Mouse (Mus musculus): Measurements from ENCODE around the gene Ccnq.
"Not testable (repeated sequence)": the region's sequence is repeated elsewhere in the genome, so short reads cannot be mapped to it uniquely, and the experiment has no call there.

The Ccnq gene

GRCm38 (mm10) chr11:78762201-78762600, 10.7 kb upstream of the Ccnq start:
- DNase-seq (ENCODE audit: low read depth, low spot score): no peak

- no peak for DNase-seq (ENCODE audit: low read depth, low spot score)
These were observed 9.6 kb upstream of the Ccnq start for GRCm38 (mm10) chr11:78761086-78761485.

DNA sequence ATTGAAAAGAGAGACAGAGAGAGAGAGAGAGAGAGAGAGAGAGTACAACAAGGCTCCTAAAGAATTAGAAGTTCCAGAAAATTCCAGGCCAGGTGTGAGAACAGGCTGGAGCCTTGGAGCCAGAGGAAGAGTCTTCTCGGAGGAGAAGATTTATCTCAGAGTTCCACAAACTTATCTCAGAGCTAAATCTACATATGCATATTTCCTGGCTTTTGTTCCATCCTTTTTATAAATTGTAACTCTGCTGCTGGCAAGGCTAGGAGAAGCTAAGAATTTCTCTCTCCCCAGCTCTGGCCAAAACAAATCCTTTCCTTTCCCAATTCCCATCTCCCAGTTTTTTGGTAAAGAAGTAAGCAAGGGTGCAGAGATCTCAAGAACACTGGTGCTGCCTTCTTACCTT, 3.8 kb upstream of the Ccnq start:
- no peak for DNase-seq (ENCODE audit: low read depth, low spot score)

- DNase-seq (ENCODE audit: low read depth, low spot score): not testable (repeated sequence)
These were observed 2.6 kb upstream of the Ccnq start for GRCm38 (mm10) chr11:78754177-78754576.

DNA sequence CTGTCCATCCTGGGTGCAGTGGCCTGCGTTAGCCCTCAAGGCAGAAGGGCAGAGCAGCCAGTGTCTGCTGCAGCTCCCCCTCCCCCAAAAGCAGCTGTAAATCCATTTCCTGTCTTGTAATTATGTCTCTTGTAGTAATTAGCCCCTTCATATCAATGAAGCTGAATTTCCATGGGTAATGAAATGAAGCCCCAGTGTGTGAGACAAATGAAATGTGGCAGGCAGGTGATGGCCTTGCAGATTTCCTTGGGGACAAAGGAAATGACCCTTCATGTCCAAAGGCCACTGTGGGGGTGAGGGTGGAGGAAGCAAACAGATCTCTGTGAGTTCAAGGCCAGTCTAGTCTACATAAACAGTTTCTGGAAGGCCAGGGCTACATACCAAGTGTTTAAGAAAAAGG, 1.7 kb upstream of the Ccnq start:
- DNase-seq (ENCODE audit: low read depth, low spot score): no peak

DNA sequence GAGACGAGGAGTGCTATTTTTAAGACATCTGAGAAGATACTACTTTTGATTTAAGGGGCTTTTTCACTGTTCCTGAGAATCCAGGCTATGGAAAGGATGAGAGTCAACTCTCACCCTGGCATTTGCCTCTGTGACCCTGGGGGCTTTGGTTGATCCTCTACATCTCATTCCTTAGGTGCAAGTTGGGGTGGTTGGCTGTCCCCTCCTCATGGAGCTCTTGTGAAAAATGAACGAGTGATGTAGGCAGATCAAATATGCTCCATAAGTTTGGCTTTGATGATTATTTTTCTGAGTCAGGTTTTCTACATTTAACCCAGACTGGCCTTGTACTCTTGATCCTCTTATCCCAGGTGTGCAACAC, 294 bp upstream of the Ccnq start:
- no peak for DNase-seq (ENCODE audit: low read depth, low spot score)

DNA sequence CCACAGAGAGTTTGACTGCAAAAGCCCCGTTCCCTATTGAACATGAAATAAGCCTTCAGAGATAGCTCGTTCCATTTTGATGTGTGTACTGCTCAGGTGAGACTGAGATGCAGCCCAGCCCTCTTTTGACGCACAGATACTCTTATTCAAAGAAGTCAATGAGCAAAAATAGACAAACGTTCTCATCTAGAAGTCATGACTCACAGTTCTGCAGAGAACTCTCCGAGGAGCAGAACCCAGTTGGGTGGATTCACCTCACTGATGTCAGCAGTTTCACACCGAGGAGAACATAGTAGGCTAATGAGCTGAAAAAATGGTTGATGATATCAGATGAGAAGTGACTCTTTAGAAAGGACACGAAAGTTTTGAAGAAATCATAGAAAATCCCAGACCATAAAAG, 5.3 kb downstream of the Ccnq start:
- no peak for DNase-seq (ENCODE audit: low read depth, low spot score)

DNA sequence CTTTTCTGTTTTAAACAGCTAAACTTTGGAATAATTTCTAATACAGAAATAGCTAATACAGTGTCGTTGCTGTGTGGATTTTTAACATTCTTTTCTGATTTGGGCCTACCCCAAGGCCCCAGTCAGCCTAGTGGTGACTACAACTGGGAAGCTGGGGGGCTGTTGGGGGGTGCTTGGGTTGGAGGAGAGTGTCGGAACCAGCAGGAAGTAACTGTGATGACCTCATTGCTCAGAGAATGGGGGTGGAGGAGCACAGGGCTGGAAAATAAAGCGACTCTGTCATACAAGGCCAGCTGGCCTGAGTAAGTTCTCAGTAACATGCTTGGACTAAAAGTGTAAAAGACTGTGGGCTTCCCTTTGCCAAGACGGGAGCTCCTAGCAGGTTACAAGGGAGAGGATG, 6.1 kb downstream of the Ccnq start:
- DNase-seq (ENCODE audit: low read depth, low spot score): no peak

GRCm38 (mm10) chr11:78742461-78742860, 9.1 kb downstream of the Ccnq start:
- DNase-seq (ENCODE audit: low read depth, low spot score): no peak

DNA sequence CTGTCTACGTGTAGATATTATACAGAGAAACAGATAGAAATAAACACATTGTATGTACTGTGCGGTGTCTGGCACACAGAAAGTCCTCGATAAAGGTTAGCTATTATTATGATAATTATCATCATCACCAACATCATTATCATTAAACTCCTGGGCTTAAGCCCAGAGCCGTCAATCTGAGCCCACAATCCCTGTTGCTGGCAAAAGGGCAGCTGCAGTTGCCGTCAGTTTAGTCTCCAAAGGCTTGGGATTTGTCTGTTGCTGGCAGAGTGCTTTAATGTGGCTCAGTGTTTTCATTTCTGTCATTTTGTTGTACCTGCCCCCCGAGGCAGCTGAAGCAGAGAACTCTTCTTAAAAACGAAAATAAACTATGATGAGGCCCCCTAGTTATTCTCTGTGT, 9.6 kb downstream of the Ccnq start:
- DNase-seq (ENCODE audit: low read depth, low spot score): no peak

GRCm38 (mm10) chr11:78739361-78739760, 12.2 kb downstream of the Ccnq start:
- no peak for DNase-seq (ENCODE audit: low read depth, low spot score)

DNA sequence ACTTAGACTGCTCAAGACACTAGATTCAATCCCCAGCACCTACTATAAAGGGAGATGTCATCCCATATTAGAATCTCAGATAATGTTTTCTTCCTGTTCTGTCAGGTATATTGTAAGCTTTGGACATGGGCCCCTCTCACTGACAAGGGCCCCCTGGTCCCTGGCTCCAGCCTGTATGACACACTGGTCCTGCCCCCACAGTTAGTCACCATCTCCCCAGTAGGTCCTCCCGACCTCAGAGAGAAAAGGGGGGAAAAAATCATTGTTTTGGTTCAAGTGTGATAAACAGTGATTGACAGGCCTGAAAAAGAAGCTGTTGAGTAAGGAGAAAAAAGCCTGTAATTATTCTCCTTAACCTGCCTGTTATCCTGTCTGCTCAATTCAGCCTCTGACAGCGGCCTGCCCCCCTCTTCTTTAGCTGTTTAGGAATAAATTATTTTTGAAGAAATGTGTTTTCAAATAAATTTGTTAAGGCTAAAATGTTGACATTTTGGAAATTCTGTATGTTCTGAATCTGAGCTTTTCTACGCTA, 14.6 kb downstream of the Ccnq start:
- DNase-seq (ENCODE audit: low read depth, low spot score): no peak

DNA sequence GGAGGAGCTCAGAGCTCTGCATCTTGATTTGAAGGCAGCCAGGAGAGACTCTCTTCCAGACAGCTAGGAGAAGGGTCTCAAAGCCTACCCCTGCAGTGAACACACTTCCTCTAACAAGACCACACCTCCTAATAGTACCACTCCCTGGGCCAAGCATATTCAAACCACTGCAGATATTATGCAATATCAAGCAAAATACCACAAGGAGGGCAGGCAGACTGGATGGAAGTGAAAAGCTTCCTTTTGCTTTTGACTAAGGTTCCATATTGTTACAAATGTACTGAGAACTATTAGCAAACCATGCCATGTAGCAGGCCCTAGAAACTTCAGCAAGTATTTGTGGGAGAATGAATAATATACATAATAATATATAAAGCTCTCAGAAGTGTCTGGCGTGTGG, 16.4 kb downstream of the Ccnq start:
- no peak for DNase-seq (ENCODE audit: low read depth, low spot score)

DNA sequence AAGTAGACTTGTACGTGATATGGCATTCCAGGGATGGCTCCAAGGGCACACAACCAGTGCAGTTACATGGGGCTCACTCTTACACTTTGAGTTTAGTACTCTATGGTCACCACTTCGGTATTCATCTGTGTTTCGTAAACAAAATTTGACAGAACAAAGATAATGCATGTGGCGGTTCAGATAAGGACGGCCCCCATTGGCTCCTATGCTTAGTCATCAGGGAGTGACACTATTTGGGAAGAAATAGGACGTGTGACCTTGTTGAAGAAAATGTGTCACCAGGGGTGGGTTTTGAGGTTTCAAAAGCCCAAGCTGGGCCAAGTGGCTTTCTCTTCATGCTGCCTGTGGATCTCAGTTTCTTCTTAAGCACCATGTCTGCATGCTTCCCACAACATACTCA, 18.9 kb downstream of the Ccnq start:
- no peak for DNase-seq (ENCODE audit: low read depth, low spot score)

- peak; percentile 37 for DNase-seq (ENCODE audit: low read depth, low spot score)
These were observed 20.6 kb downstream of the Ccnq start for GRCm38 (mm10) chr11:78730902-78731301.

DNA sequence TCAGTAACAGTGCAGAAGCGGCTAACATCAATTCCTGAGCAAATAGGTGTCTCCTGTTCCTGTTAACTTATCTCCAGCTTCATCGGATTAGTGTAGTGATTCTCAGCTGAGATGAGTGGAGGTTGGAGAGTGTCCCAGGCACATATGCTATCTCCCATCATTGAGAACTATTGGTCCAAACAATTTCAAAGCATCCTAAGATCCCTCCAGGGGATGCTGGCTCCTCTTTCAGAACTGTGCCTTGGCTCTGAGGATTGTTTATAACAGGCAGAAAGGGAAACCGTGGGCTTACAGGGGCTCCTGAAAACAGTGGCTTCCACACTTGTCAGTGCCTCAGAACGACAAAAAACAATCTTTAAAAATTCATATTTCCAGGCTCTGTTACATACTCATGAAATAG, 23.5 kb downstream of the Ccnq start:
- no peak for DNase-seq (ENCODE audit: low read depth, low spot score)

GRCm38 (mm10) chr11:78726366-78726765, 25.2 kb downstream of the Ccnq start:
- DNase-seq (ENCODE audit: low read depth, low spot score): no peak

DNA sequence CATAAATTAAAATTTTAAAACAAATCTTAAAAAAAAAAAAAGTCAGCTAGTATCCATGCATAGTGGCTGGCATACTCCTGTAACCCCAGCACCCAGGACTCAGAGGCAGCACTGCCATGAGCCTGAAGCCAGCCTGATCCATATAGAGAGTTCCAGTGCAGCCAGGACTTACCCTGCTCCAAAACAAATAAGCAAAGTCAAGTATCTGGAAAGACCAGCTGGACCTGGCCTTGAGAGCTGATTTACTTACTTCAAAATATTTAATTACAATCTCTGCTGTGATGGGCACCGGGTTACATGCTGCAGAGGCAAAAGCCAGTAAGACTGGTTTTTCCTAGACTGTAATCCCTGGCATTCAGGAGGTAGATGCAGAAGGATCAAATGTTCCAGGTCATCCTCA, 26.7 kb downstream of the Ccnq start:
- no peak for DNase-seq (ENCODE audit: low read depth, low spot score)

DNA sequence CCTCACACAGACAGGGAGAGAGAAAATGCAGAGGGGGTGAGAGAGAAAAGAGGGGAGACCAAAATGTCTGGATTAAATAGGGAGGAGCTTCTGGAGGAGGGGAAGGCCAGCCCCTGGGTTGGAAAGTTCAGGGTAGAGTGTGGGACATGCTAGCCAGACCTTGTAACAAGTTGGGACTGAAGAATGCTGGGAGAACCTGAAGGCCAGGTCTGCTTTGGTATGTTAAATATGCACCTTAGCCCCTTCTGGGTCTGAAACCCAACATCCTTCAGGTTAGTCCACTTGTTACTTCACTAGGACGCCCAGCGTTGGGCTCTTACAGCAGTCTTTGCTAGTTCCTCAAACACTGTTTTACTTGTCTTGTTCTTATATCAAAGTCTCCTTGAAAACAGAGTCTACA, 30.1 kb downstream of the Ccnq start:
- no peak for DNase-seq (ENCODE audit: low read depth, low spot score)

DNA sequence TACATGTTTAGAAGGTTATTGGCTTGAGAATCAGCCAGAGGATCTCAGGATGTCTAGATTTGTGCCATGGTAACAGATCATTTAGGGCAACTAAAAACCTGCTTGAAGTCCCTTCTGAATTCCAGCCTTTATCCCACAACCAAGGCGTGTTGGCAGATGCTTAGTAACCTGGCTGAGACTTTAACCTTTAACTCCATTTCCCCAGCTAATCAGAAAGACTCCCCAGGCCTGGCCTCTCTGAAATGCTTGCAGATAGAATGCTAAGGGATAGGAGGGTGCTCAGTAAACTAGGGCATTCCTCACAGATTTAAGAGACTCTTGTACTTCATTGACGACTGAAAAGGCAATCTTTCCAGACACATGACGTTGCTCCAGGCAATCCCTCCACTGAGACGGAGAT, 33.9 kb downstream of the Ccnq start:
- no peak for DNase-seq (ENCODE audit: low read depth, low spot score)

- no peak for DNase-seq (ENCODE audit: low read depth, low spot score)
These were observed 42.9 kb downstream of the Ccnq start for GRCm38 (mm10) chr11:78708642-78709041.

DNA sequence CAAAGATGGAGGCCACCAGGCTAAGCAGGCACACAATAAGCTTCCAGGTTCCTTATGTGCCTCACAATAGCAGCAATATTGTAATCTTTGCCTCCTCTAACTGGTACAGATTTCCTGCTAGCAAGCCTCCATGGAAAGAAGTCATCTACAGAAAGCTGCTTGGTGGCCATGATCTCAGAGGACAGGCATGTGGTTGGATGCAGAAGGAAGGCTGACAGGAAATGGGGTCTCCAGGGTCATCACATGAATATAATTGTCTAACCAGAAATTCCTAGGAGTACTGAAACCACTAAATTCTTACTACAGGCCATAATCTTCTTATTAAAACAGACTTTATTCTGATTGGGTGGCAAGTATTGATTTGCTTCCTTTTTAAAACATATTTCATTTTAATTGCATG, 45.5 kb downstream of the Ccnq start:
- no peak for DNase-seq (ENCODE audit: low read depth, low spot score)

DNA sequence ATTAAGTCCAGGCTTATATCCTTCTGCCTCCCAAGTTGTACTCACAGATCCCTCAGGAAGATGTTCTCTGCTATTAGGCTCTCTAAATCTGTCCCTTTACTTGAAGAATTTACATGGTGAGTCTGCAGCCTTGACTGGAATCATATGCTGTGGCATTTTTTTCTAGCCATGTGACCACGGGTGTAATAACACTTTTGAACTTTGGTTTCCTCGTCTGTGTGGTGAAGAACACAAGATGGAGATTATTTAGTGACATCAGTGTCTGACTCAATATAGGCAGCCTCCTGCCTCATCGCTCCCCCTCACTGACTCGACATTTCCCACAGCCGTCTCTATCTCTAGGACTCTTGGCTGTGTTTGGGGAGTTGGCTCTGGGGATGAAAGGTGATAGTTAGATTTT, 48.4 kb downstream of the Ccnq start:
- no peak for DNase-seq (ENCODE audit: low read depth, low spot score)

GRCm38 (mm10) chr11:78702319-78702718, 49.2 kb downstream of the Ccnq start:
- DNase-seq (ENCODE audit: low read depth, low spot score): peak; percentile 34

All from R1 (cell line).